Mouse (Mus musculus) liver, embryonic 14.5 days (tissue): ENCODE data around the gene Pcp2. TPM values are rescaled to one million over a fixed set of nuclear protein-coding genes. Genes with fewer than 3 reads are reported as not detected.

ENCODE experiments used
- ATAC-seq: fragments of 200-750 bp; cut with Nextera tagmentation; 2 replicates; pipeline ENCODE4 v1.8.0; 2017; ENCODE audit warnings: moderate number of reproducible peaks, mild to moderate bottlenecking, moderate library complexity; ENCODE audit not compliant: insufficient read depth
- DNase-seq, 3 experiments: peaks; one replicate each; pipeline ENCODE4 v3.0.0-alpha.2; 2012 to 2013; ENCODE audit warnings: low read depth in 3 of 3, low spot score in 3 of 3
- H3K27ac ChIP-seq: fragments of 300-500 bp; sonication (generic); 2 replicates; pipeline ENCODE4 v1.5.1; 2014; ENCODE audit warnings: moderate library complexity, mild to moderate bottlenecking, control low read depth, inconsistent platforms
- H3K27me3 ChIP-seq: fragments of 300-500 bp; sonication (generic); 2 replicates; pipeline ENCODE4 v1.6.1; 2014; ENCODE audit warnings: mild to moderate bottlenecking, low read length, moderate library complexity; ENCODE audit not compliant: control insufficient read depth, insufficient read depth
- H3K36me3 ChIP-seq: fragments of 300-500 bp; sonication (generic); replicated peaks from 2 replicates; pipeline ENCODE4 v1.6.1; 2014; ENCODE audit warnings: low read depth; ENCODE audit not compliant: control insufficient read depth, insufficient read depth
- H3K4me1 ChIP-seq, 2 experiments: fragments of 200-500 bp in 1 of 2; fragments of 300-500 bp in 1 of 2; sonication (generic) in 1 of 2; replicated peaks; 2 replicates each; pipeline ENCODE4 v1.6.1; 2012 to 2014; ENCODE audit warnings: antibody characterized with exemption in 1 of 2, inconsistent platforms in 1 of 2, low read length in 1 of 2; ENCODE audit not compliant: control insufficient read depth in 2 of 2, insufficient read depth in 2 of 2
- H3K4me2 ChIP-seq: fragments of 300-500 bp; sonication (generic); 2 replicates; pipeline ENCODE4 v1.6.1; 2014; ENCODE audit warnings: low read depth, mild to moderate bottlenecking, control low read depth, moderate library complexity
- H3K4me3 ChIP-seq, 2 experiments: fragments of 200-500 bp in 1 of 2; fragments of 300-500 bp in 1 of 2; sonication (generic) in 1 of 2; 2 replicates each; pipeline ENCODE4 v1.5.1; 2012 to 2014; ENCODE audit warnings: low read depth in 2 of 2, low read length in 2 of 2, mild to moderate bottlenecking in 2 of 2, control low read depth in 1 of 2, inconsistent platforms in 1 of 2, moderate library complexity in 1 of 2; ENCODE audit not compliant: insufficient read depth in 1 of 2
- H3K9ac ChIP-seq: fragments of 300-500 bp; sonication (generic); replicated peaks from 2 replicates; pipeline ENCODE4 v1.6.1; 2014; ENCODE audit warnings: mild to moderate bottlenecking, control low read depth, moderate library complexity
- H3K9me3 ChIP-seq: fragments of 300-500 bp; sonication (generic); 2 replicates; pipeline ENCODE4 v1.6.1; 2016; ENCODE audit warnings: low read length, mixed read lengths; ENCODE audit not compliant: control insufficient read depth
- CTCF ChIP-seq: IDR thresholded peaks from 2 replicates; pipeline ENCODE4 v1.5.1; 2016; ENCODE audit warnings: antibody characterized with exemption, low read depth, control low read depth
- EP300 ChIP-seq: IDR thresholded peaks from 2 replicates; pipeline ENCODE4 v1.6.1; 2016; ENCODE audit warnings: antibody characterized with exemption, low read depth
- WGBS: fragments of 180-500 bp; shearing (Covaris S2); extraction: QIAGEN DNeasy Blood & Tissue Kit; methylation state at CpG from one replicate; pipeline ENCODE4 v1.1.7; 2014; ENCODE audit not compliant: insufficient replicate concordance; 5-methylcytosine and 5-hydroxymethylcytosine counted together
- polyA plus RNA-seq, 2 experiments: library from polyadenylated mRNA; depleted of rRNA in 1 of 2; stranded (reverse) in 1 of 2; unstranded in 1 of 2; fragments of >200 nt; fragmentation: Nextera tagmentation in 1 of 2; extraction: Ambion mirVana in 1 of 2; gene quantifications; 2 replicates each; pipeline versions ENCODE4 v1.2.1 to v1.2.3; 2012 to 2014

Pcp2 gene
- polyA plus RNA-seq, 2 experiments = 0.19 TPM; not detected in 1

DNA sequence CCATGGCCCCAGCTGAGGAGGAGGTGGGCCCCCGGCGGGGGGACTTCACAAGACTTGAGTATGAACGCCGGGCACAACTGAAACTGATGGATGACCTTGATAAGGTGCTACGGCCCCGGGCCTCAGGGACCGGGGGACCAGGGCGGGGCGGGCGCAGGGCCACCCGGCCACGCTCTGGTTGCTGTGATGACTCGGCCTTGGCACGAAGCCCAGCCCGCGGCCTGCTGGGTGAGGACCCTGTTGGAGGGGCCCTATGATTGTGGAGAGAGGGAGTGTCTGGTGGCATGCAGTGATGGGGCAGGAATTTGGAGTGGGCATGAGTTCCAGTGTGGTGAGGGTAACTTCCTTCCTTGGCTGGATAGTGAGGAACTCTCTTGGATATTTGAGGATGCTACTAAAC lies 18.8 kb downstream of the Pcp2 start:
- ATAC-seq = no peak
- no peak overlapping the region for H3K4me2 ChIP-seq
- TF ChIP-seq EP300 = no peak
- TF ChIP-seq CTCF = no peak
- DNase-seq = no peak
- H3K9me3 ChIP-seq = no peaks in the 10 kb centered on the region
- peaks cover 19% of the 10 kb centered on the region for H3K36me3 ChIP-seq
- no peaks in the 10 kb centered on the region for H3K27me3 ChIP-seq
- H3K4me1 ChIP-seq = no peaks in the 10 kb centered on the region
- H3K4me3 ChIP-seq = no peak overlapping the region
- 38% methylated on average over 16 of the region's 16 CpGs for WGBS
- no peak overlapping the region for H3K27ac ChIP-seq
- no peak overlapping the region for H3K9ac ChIP-seq

DNA sequence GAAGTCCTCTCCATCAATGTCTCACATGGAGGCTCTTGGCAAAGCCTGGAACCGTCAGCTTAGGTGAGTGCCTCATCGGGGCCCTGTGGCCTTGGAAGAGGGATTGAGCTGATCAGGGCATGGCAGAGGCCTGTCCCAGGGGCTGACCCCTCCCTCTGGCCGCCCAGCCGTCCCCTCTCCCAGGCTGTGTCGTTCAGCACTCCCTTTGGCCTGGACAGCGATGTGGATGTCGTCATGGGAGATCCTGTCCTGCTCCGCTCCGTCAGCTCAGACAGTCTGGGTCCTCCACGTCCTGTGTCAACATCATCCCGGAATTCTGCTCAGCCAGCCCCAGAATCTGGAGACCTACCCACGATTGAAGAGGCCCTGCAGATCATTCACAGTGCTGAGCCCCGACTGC lies 21.9 kb downstream of the Pcp2 start:
- no peak overlapping the region for H3K27ac ChIP-seq
- no peaks in the 10 kb centered on the region for H3K4me1 ChIP-seq
- no peaks in the 10 kb centered on the region for H3K9me3 ChIP-seq
- no peaks in the 10 kb centered on the region for H3K36me3 ChIP-seq
- DNase-seq (no peak), ATAC-seq (no peak)
- H3K27me3 ChIP-seq = no peaks in the 10 kb centered on the region
- 68% methylated on average over 13 of the region's 13 CpGs for WGBS
- H3K4me2 ChIP-seq = no peak overlapping the region
- H3K4me3 ChIP-seq = no peak overlapping the region
- TF ChIP-seq EP300 = no peak
- no peak for TF ChIP-seq CTCF
- H3K9ac ChIP-seq = no peak overlapping the region

DNA sequence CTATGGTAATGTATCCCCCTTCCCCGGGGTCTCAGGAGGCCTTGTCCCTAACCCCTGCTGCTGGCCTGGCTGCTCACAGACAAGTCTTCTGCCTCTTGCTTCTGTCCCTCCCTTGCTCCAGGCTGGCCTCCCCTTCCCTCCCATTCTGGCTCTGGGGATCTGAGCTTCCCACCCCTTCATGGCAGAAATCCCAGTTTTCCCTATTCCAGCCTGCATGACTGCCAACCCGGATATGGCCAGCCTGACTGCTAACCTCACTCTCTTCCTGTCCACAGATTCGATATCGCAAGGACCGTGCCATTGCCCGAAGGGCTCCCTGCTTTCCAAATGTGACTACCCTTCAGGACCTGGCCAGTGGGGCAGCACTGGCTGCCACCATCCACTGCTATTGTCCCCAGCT lies 24.9 kb downstream of the Pcp2 start:
- H3K27ac ChIP-seq = no peak overlapping the region
- H3K9me3 ChIP-seq = no peaks in the 10 kb centered on the region
- ATAC-seq (no peak), DNase-seq (no peak)
- no peak overlapping the region for H3K9ac ChIP-seq
- no peak overlapping the region for H3K4me2 ChIP-seq
- no peaks in the 10 kb centered on the region for H3K4me1 ChIP-seq
- H3K27me3 ChIP-seq = no peaks in the 10 kb centered on the region
- TF ChIP-seq CTCF = no peak
- no peak for TF ChIP-seq EP300
- no peak overlapping the region for H3K4me3 ChIP-seq
- 73% methylated on average over 6 of the region's 6 CpGs for WGBS
- no peaks in the 10 kb centered on the region for H3K36me3 ChIP-seq

DNA sequence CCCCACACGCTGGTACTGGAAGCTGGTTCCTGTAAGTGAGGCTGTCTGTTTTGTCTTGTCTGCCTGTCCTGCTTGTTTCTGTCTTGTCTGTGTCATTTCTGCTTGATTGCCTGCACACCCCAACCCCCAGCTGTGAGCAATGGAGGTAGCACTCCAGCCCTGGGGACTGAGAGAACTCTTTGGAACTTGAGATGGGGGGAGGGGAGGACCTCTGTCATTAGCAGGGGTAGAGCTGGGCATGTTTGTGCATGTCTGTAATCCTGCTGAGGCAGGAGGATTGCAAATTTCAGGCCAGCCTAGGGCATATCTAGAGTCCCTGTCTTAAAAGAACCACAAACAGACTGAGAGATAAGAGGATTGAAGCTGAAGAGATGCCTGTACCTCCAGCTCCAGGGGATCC lies 26.1 kb downstream of the Pcp2 start:
- ATAC-seq = no peak

DNA sequence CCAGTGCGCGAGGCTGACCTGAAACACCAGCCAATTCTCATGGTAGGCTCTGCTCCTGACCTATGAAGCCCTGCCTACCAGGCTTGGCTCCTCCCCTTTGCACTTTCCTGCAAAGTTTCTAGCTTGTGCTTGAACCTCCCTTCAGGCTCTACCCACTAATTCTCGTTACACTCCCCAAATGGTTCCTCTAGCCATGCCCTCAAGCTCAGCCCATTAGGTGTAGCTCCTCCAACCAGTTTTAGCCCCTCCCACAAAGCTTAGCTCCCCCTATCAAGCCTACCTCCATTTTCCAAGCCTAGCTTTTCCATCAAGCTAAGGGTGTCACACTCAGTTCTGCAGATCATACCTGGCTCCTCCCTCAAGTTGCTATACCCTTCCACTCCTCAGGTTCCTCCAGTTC lies 27.3 kb downstream of the Pcp2 start:
- Histone ChIP-seq H3K27ac (no peak overlapping the region), H3K4me2 (no peak overlapping the region), H3K9me3 (no peaks in the 10 kb centered on the region), H3K36me3 (no peaks in the 10 kb centered on the region), H3K4me1 (no peaks in the 10 kb centered on the region), H3K9ac (no peak overlapping the region), H3K4me3 (no peak overlapping the region), H3K27me3 (no peaks in the 10 kb centered on the region)
- WGBS = 70% methylated on average over 3 of the region's 3 CpGs
- no peak for ATAC-seq
- no peak for TF ChIP-seq CTCF
- TF ChIP-seq EP300 = no peak
- no peak for DNase-seq

More for the DNA sequence above, 26.1 kb downstream of the Pcp2 start:
- no peak overlapping the region for H3K9ac ChIP-seq
- H3K27ac ChIP-seq = no peak overlapping the region
- DNase-seq = no peak
- TF ChIP-seq CTCF (no peak), EP300 (no peak)
- H3K4me2 ChIP-seq = no peak overlapping the region
- WGBS = 50% methylated on average over 1 of the region's 1 CpGs
- H3K9me3 ChIP-seq = no peaks in the 10 kb centered on the region
- H3K4me3 ChIP-seq = no peak overlapping the region
- H3K4me1 ChIP-seq = no peaks in the 10 kb centered on the region
- no peaks in the 10 kb centered on the region for H3K27me3 ChIP-seq
- H3K36me3 ChIP-seq = no peaks in the 10 kb centered on the region

DNA sequence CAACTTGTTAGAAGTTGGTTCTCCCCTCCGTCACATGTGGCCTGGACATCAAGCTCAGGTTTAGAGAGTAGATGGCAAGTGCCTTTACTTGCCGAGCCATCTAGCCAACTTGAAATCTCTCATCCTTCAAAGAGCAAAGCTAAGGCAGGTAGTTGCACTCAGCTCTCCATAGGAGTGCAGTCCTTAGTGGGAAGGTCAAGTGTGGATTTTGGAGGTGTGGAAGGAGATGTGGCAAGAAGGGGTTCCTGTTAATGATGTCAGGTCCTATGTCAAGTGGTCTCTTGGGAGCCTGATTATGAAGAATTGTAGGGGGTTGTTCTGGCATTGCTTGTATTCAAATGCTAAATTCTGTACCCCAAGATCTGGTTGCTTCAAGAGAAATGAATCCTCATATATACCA lies 30.9 kb downstream of the Pcp2 start:
- TF ChIP-seq EP300 (no peak), CTCF (no peak)
- DNase-seq = no peak
- Histone ChIP-seq H3K27me3 (no peaks in the 10 kb centered on the region), H3K27ac (no peak overlapping the region), H3K4me1 (no peaks in the 10 kb centered on the region), H3K9me3 (no peaks in the 10 kb centered on the region), H3K36me3 (no peaks in the 10 kb centered on the region), H3K4me3 (no peak overlapping the region), H3K9ac (no peak overlapping the region), H3K4me2 (no peak overlapping the region)
- WGBS = 62% methylated on average over 2 of the region's 2 CpGs
- no peak for ATAC-seq
